Mouse (Mus musculus) cerebellum, adult 2 months (tissue): Measurements from ENCODE around the gene Ldlrad3.

Experiments used
- CTCF ChIP-seq: fragments of 200-500 bp; IDR thresholded peaks from 2 replicates; pipeline ENCODE4 v1.5.1; 2011; ENCODE audit warnings: low read depth, mild to moderate bottlenecking, control low read depth, low read length, moderate library complexity, borderline replicate concordance; ENCODE audit not compliant: insufficient read depth
- POLR2A ChIP-seq: fragments of 200-500 bp; IDR thresholded peaks from 2 replicates; pipeline ENCODE4 v1.6.1; 2011; ENCODE audit warnings: low read length, control low read depth, borderline replicate concordance; ENCODE audit not compliant: insufficient read depth

DNA sequence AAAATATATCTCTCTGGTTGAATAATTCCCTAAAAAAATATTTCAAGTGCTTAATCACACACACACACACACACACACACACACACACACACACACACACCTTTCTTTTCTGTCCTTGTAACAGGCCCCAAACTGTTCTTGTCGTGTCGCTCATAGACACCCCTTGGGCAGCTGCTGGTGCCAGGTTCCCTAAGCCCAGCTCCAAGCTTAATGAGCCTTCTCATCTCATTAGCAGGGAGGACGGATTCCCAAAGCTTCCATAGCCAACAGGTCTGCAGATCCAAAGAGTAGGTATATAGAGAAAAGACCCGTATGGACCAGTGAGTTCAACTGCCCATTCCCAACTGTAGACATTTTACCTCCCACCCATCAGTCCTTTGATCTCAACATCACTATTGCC, 13.7 kb downstream of the Ldlrad3 start:
- TF ChIP-seq CTCF (no peak), POLR2A (no peak)
